Mouse (Mus musculus): ENCODE data around the gene Pkib. TPM values are rescaled to one million over a fixed set of nuclear protein-coding genes. Genes with fewer than 3 reads are reported as not detected.

Pkib gene
- polyA plus RNA-seq, 1 experiment from 2014 or later, result 1.9 TPM

GRCm38 (mm10) chr10:57743606-57744016 is 111.8 kb downstream of the Pkib start:
- no peaks in the 10 kb centered on the region for H3K9me3 ChIP-seq (replicated peaks)
- DNase-seq (ENCODE audit: low spot score), result peak; percentile 61
- no peaks in the 10 kb centered on the region for H3K27me3 ChIP-seq (ENCODE audit: low read depth, poor library complexity, severe bottlenecking)
- H3K27ac ChIP-seq (replicated peaks), result peak overlapping the region; percentile 75; the same call in 1 of the 2 replicates
- H3K4me1 ChIP-seq, result peaks cover 12% of the 10 kb centered on the region
- 10% methylated on average over 6 of the region's 6 CpGs for WGBS
- H3K36me3 ChIP-seq, result no peaks in the 10 kb centered on the region
- peak overlapping the region; percentile 40 for H3K4me3 ChIP-seq

- 44% methylated on average over 2 of the region's 2 CpGs for WGBS
- DNase-seq (ENCODE audit: low spot score), result no peak
- H3K36me3 ChIP-seq, result no peaks in the 10 kb centered on the region
- H3K27me3 ChIP-seq (ENCODE audit: low read depth, poor library complexity, severe bottlenecking), result no peaks in the 10 kb centered on the region
- H3K4me1 ChIP-seq, result peaks cover 12% of the 10 kb centered on the region
- H3K9me3 ChIP-seq (replicated peaks), result no peaks in the 10 kb centered on the region
- H3K27ac ChIP-seq (replicated peaks), result peak overlapping the region; percentile 70
- H3K4me3 ChIP-seq, result no peak overlapping the region
Observed at GRCm38 (mm10) chr10:57744128-57744765, 112.5 kb downstream of the Pkib start.

DNA sequence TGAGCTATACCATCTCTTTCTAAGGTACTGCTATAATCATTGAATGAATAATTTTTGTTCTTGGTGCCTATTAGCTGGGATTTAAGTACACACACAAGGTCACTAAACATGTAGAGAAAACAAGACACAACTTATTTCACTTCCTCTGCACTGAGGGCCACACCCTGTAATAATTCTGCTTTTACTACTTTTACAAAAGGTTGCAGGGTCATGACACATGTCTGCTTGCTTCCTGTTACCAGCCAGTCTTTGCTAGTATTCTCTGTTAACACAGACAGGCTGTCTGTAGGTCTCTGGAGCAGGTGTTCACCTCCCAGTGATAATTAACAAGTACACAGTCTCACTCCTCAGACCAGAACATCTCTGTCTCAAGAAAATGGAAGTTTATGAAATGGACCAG is 113.7 kb downstream of the Pkib start:
- no peak for DNase-seq (ENCODE audit: low spot score)
- no peak overlapping the region for H3K4me3 ChIP-seq
- no peaks in the 10 kb centered on the region for H3K27me3 ChIP-seq (ENCODE audit: low read depth, poor library complexity, severe bottlenecking)
- H3K27ac ChIP-seq (replicated peaks), result no peak overlapping the region
- no peaks in the 10 kb centered on the region for H3K36me3 ChIP-seq
- H3K9me3 ChIP-seq (replicated peaks), result no peaks in the 10 kb centered on the region
- peaks cover 12% of the 10 kb centered on the region for H3K4me1 ChIP-seq

DNA sequence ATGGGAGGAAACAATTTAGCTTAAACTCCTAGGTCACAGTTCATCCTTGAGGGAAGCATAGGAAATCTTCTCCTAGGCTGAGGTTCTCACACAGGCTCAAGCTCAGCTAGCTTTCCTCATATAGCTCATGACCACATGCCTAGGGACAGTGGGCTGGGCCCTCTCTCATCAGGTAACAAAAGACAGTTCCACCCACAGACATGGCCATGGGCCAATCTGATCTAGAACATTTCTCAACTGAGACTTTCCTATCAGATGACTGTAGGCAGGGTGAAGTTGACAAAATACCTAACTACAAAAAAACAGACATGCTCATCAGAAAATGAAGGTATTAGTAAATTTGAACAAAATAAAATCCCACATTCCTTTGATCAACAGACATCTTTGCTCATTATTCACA is 115.3 kb downstream of the Pkib start:
- peaks cover 12% of the 10 kb centered on the region for H3K4me1 ChIP-seq
- no peaks in the 10 kb centered on the region for H3K27me3 ChIP-seq (ENCODE audit: low read depth, poor library complexity, severe bottlenecking)
- H3K36me3 ChIP-seq, result no peaks in the 10 kb centered on the region
- no peak overlapping the region for H3K27ac ChIP-seq (replicated peaks)
- DNase-seq (ENCODE audit: low spot score), result no peak
- no peaks in the 10 kb centered on the region for H3K9me3 ChIP-seq (replicated peaks)
- H3K4me3 ChIP-seq, result no peak overlapping the region

- H3K4me1 ChIP-seq, result no peaks in the 10 kb centered on the region
- no peaks in the 10 kb centered on the region for H3K27me3 ChIP-seq (ENCODE audit: low read depth, poor library complexity, severe bottlenecking)
- no peak for DNase-seq (ENCODE audit: low spot score)
- no peak overlapping the region for H3K27ac ChIP-seq (replicated peaks)
- no peak overlapping the region for H3K4me3 ChIP-seq
- H3K9me3 ChIP-seq (replicated peaks), result no peaks in the 10 kb centered on the region
- 100% methylated on average over 1 of the region's 1 CpGs for WGBS
- no peaks in the 10 kb centered on the region for H3K36me3 ChIP-seq
Observed at GRCm38 (mm10) chr10:57753343-57753742, 121.6 kb downstream of the Pkib start.

DNA sequence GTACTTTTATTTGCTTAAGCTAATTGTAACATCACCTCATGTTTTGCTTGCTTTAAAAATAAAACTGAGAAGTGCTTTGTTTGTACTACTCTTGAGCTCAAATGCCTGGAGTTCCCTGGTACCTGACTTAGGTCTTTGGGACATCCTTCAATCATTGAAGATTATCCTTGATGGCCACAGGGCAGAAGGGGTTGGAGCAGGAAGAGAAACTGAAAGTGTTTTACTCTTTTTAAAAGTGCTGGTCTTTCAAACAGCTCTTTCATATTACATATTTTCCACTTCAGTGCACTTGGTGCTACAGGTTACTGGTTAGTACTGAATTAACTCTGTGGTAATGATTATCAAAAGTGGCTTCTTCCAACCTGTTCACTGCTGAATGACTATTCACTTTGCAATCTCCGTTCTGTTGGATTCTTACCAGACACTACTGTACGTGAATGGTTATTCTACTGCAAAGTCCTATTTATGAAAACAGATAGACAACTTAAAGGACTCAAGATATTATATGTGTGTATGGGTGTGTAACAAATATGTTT is 123.5 kb downstream of the Pkib start:
- WGBS, result 96% methylated on average over 2 of the region's 2 CpGs

GRCm38 (mm10) chr10:57758999-57759398 is 127.2 kb downstream of the Pkib start:
- Histone ChIP-seq H3K9me3 (replicated peaks) (no peaks in the 10 kb centered on the region), H3K4me3 (no peak overlapping the region)
- 93% methylated on average over 2 of the region's 2 CpGs for WGBS

More for the DNA sequence above, 123.5 kb downstream of the Pkib start:
- Histone ChIP-seq H3K9me3 (replicated peaks) (no peaks in the 10 kb centered on the region), H3K27ac (replicated peaks) (no peak overlapping the region), H3K27me3 (ENCODE audit: low read depth, poor library complexity, severe bottlenecking) (no peaks in the 10 kb centered on the region), H3K36me3 (no peaks in the 10 kb centered on the region), H3K4me3 (no peak overlapping the region), H3K4me1 (no peaks in the 10 kb centered on the region)
- no peak for DNase-seq (ENCODE audit: low spot score)

GRCm38 (mm10) chr10:57760694-57761093 is 128.9 kb downstream of the Pkib start:
- no peaks in the 10 kb centered on the region for H3K36me3 ChIP-seq
- 83% methylated on average over 3 of the region's 3 CpGs for WGBS
- H3K4me1 ChIP-seq, result no peaks in the 10 kb centered on the region
- DNase-seq (ENCODE audit: low spot score), result no peak
- H3K4me3 ChIP-seq, result no peak overlapping the region
- no peaks in the 10 kb centered on the region for H3K9me3 ChIP-seq (replicated peaks)
- H3K27ac ChIP-seq (replicated peaks), result no peak overlapping the region
- no peaks in the 10 kb centered on the region for H3K27me3 ChIP-seq (ENCODE audit: low read depth, poor library complexity, severe bottlenecking)

More at GRCm38 (mm10) chr10:57758999-57759398, 127.2 kb downstream of the Pkib start:
- Histone ChIP-seq H3K27me3 (ENCODE audit: low read depth, poor library complexity, severe bottlenecking) (no peaks in the 10 kb centered on the region), H3K27ac (replicated peaks) (no peak overlapping the region), H3K4me1 (no peaks in the 10 kb centered on the region), H3K36me3 (no peaks in the 10 kb centered on the region)
- DNase-seq (ENCODE audit: low spot score), result no peak

DNA sequence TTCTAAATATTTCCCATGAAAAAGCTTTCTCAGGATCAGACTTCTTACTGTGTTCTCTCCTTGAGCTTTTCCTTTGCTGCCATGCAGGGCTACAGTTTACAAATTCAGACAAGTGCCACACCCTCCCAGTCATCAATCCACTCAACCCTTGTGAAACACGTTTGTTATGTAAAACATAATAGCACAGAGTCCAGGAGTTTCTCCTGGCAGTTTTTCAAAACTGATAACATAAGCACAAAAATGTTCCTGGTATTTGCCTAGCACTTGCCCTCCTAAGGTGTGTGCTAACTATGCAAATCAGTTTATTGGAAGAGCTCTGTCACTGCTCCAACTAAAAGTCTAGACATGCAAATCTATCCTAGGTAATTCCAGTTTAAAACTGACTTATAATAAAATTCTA is 131.3 kb downstream of the Pkib start:
- Histone ChIP-seq H3K9me3 (replicated peaks) (no peaks in the 10 kb centered on the region), H3K27ac (replicated peaks) (no peak overlapping the region), H3K27me3 (ENCODE audit: low read depth, poor library complexity, severe bottlenecking) (no peaks in the 10 kb centered on the region), H3K4me3 (no peak overlapping the region), H3K36me3 (no peaks in the 10 kb centered on the region), H3K4me1 (no peaks in the 10 kb centered on the region)
- no peak for DNase-seq (ENCODE audit: low spot score)
- WGBS, result 53% methylated on average over 1 of the region's 1 CpGs

GRCm38 (mm10) chr10:57783289-57784130 is 151.7 kb downstream of the Pkib start:
- DNase-seq (ENCODE audit: low spot score), result peak; percentile 37
- Histone ChIP-seq H3K27ac (replicated peaks) (peak overlapping the region; percentile 86), H3K9me3 (replicated peaks) (no peaks in the 10 kb centered on the region; the same call in 1 of the 2 replicates), H3K4me1 (peaks cover 69% of the 10 kb centered on the region), H3K27me3 (ENCODE audit: low read depth, poor library complexity, severe bottlenecking) (no peaks in the 10 kb centered on the region), H3K36me3 (peaks cover 16% of the 10 kb centered on the region), H3K4me3 (peak overlapping the region; percentile 61)
- 27% methylated on average over 13 of the region's 13 CpGs for WGBS

GRCm38 (mm10) chr10:57784131-57784875 is 152.5 kb downstream of the Pkib start:
- Histone ChIP-seq H3K27ac (replicated peaks) (peak overlapping the region; percentile 86), H3K4me1 (peaks cover 69% of the 10 kb centered on the region), H3K9me3 (replicated peaks) (no peaks in the 10 kb centered on the region; the same call in 1 of the 2 replicates), H3K4me3 (peak overlapping the region; percentile 61), H3K27me3 (ENCODE audit: low read depth, poor library complexity, severe bottlenecking) (no peaks in the 10 kb centered on the region), H3K36me3 (peaks cover 24% of the 10 kb centered on the region)
- 4% methylated on average over 7 of the region's 7 CpGs for WGBS
- DNase-seq (ENCODE audit: low spot score), result peak; percentile 93

DNA sequence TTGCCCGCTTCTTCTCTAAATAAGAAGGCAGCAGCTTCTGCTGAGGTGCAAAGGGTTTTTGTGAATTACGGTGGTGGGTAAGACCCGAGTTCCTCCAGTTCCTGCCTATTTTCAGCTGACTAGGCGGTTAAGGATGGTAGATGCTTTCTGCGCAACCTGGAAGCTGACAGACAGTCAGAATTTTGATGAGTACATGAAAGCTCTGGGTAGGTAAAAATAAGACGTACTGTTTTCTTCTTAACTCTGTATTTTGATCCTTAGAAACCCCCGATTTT is 153.0 kb downstream of the Pkib start, which contains the start of gene Fabp7:
Fabp7 (plus strand) TSS at position 6 of the 275 bp plus-strand sequence.
- Histone ChIP-seq H3K27ac (replicated peaks) (peak within 1 kb of the TSS; percentile 86), H3K36me3 (peaks cover 29% of the 10 kb centered on the region), H3K4me3 (peak within 1 kb of the TSS; percentile 61), H3K4me1 (peaks cover 69% of the 10 kb centered on the region), H3K27me3 (ENCODE audit: low read depth, poor library complexity, severe bottlenecking) (no peaks in the 10 kb centered on the region), H3K9me3 (replicated peaks) (no peaks in the 10 kb centered on the region; the same call in 1 of the 2 replicates)
- DNase-seq (ENCODE audit: low spot score), result no peak
- WGBS, result 12% methylated on average over 7 of the region's 7 CpGs
